Mouse (Mus musculus): ENCODE results near the gene Rad18. TPM values are rescaled to one million over a fixed set of nuclear protein-coding genes. Genes with fewer than 3 reads are reported as not detected.
A peak's percentile ranks its signal among the peaks of the same experiment; 100 is the strongest.

The Rad18 gene
- polyA plus RNA-seq, 1 experiment from 2014 or later = 14.4 TPM

- no peak overlapping the region for H3K9ac ChIP-seq (replicated peaks)
- no peak for ATAC-seq
- H3K36me3 ChIP-seq (replicated peaks; ENCODE audit: insufficient read depth, low read length) = no peaks in the 10 kb centered on the region
- TF ChIP-seq CTCF (IDR thresholded peaks at IDR 0.05; ENCODE audit: low read depth) (no peak), EP300 (IDR thresholded peaks at IDR 0.05; ENCODE audit: low read depth) (no peak)
- no peaks in the 10 kb centered on the region for H3K27me3 ChIP-seq (ENCODE audit: insufficient read depth, low read length)
- no peak for DNase-seq
- no peaks in the 10 kb centered on the region for H3K9me3 ChIP-seq (ENCODE audit: low read length)
- H3K4me1 ChIP-seq (ENCODE audit: insufficient read depth) = no peaks in the 10 kb centered on the region
- H3K27ac ChIP-seq (ENCODE audit: low read depth) = no peak overlapping the region
- 79% methylated on average over 7 of the region's 7 CpGs for WGBS (ENCODE audit: insufficient replicate concordance)
- H3K4me3 ChIP-seq (ENCODE audit: low read depth, low read length) = no peak overlapping the region
- no peak overlapping the region for H3K4me2 ChIP-seq (ENCODE audit: low read depth, low read length)
These were observed 101.5 kb downstream of the Rad18 start for GRCm38 (mm10) chr6:112594971-112595370.

- Histone ChIP-seq H3K27me3 (ENCODE audit: insufficient read depth, low read length) (no peaks in the 10 kb centered on the region), H3K4me2 (ENCODE audit: low read depth, low read length) (no peak overlapping the region), H3K4me1 (ENCODE audit: insufficient read depth) (no peaks in the 10 kb centered on the region), H3K4me3 (ENCODE audit: low read depth, low read length) (no peak overlapping the region), H3K36me3 (replicated peaks; ENCODE audit: insufficient read depth, low read length) (no peaks in the 10 kb centered on the region), H3K9me3 (ENCODE audit: low read length) (no peaks in the 10 kb centered on the region), H3K27ac (ENCODE audit: low read depth) (no peak overlapping the region), H3K9ac (replicated peaks) (no peak overlapping the region)
- ATAC-seq = no peak
- TF ChIP-seq EP300 (IDR thresholded peaks at IDR 0.05; ENCODE audit: low read depth) (no peak), CTCF (IDR thresholded peaks at IDR 0.05; ENCODE audit: low read depth) (no peak)
- no peak for DNase-seq
- 37% methylated on average over 1 of the region's 1 CpGs for WGBS (ENCODE audit: insufficient replicate concordance)
These were observed 108.6 kb downstream of the Rad18 start for GRCm38 (mm10) chr6:112587912-112588311.

- TF ChIP-seq CTCF (IDR thresholded peaks at IDR 0.05; ENCODE audit: low read depth) (no peak), EP300 (IDR thresholded peaks at IDR 0.05; ENCODE audit: low read depth) (no peak)
- H3K4me1 ChIP-seq (ENCODE audit: insufficient read depth) = no peaks in the 10 kb centered on the region
- H3K36me3 ChIP-seq (replicated peaks; ENCODE audit: insufficient read depth, low read length) = no peaks in the 10 kb centered on the region
- H3K4me3 ChIP-seq (ENCODE audit: low read depth, low read length) = no peak overlapping the region
- no peak overlapping the region for H3K27ac ChIP-seq (ENCODE audit: low read depth)
- WGBS (ENCODE audit: insufficient replicate concordance) = 39% methylated on average over 4 of the region's 4 CpGs
- H3K9ac ChIP-seq (replicated peaks) = no peak overlapping the region
- H3K4me2 ChIP-seq (ENCODE audit: low read depth, low read length) = no peak overlapping the region
- H3K27me3 ChIP-seq (ENCODE audit: insufficient read depth, low read length) = no peaks in the 10 kb centered on the region
- DNase-seq (no peak), ATAC-seq (no peak)
- no peaks in the 10 kb centered on the region for H3K9me3 ChIP-seq (ENCODE audit: low read length)
These were observed 109.5 kb downstream of the Rad18 start for GRCm38 (mm10) chr6:112586999-112587398.

- no peak overlapping the region for H3K27ac ChIP-seq (ENCODE audit: low read depth)
- H3K4me1 ChIP-seq (ENCODE audit: insufficient read depth) = no peaks in the 10 kb centered on the region
- TF ChIP-seq EP300 (IDR thresholded peaks at IDR 0.05; ENCODE audit: low read depth) = no peak
- TF ChIP-seq CTCF (IDR thresholded peaks at IDR 0.05; ENCODE audit: low read depth) = no peak
- H3K9ac ChIP-seq (replicated peaks) = no peak overlapping the region
- WGBS (ENCODE audit: insufficient replicate concordance) = 83% methylated on average over 5 of the region's 5 CpGs
- H3K27me3 ChIP-seq (ENCODE audit: insufficient read depth, low read length) = no peaks in the 10 kb centered on the region
- ATAC-seq (no peak), DNase-seq (no peak)
- no peaks in the 10 kb centered on the region for H3K9me3 ChIP-seq (ENCODE audit: low read length)
- H3K4me2 ChIP-seq (ENCODE audit: low read depth, low read length) = no peak overlapping the region
- H3K36me3 ChIP-seq (replicated peaks; ENCODE audit: insufficient read depth, low read length) = no peaks in the 10 kb centered on the region
- no peak overlapping the region for H3K4me3 ChIP-seq (ENCODE audit: low read depth, low read length)
These were observed 111.5 kb downstream of the Rad18 start for GRCm38 (mm10) chr6:112584961-112585360.

- no peak overlapping the region for H3K4me2 ChIP-seq (ENCODE audit: low read depth, low read length)
- 76% methylated on average over 4 of the region's 4 CpGs for WGBS (ENCODE audit: insufficient replicate concordance)
- no peak for ATAC-seq
These were observed 114.5 kb downstream of the Rad18 start for GRCm38 (mm10) chr6:112582022-112582421.

GRCm38 (mm10) chr6:112577198-112577597, 119.3 kb downstream of the Rad18 start:
- Histone ChIP-seq H3K9me3 (ENCODE audit: low read length) (no peaks in the 10 kb centered on the region), H3K4me3 (ENCODE audit: low read depth, low read length) (no peak overlapping the region), H3K27me3 (ENCODE audit: insufficient read depth, low read length) (no peaks in the 10 kb centered on the region), H3K27ac (ENCODE audit: low read depth) (no peak overlapping the region; the same call in 1 of the 2 replicates), H3K9ac (replicated peaks) (no peak overlapping the region), H3K4me2 (ENCODE audit: low read depth, low read length) (no peak overlapping the region), H3K4me1 (ENCODE audit: insufficient read depth) (peaks cover 2% of the 10 kb centered on the region; the same call in 1 of the 2 replicates), H3K36me3 (replicated peaks; ENCODE audit: insufficient read depth, low read length) (no peaks in the 10 kb centered on the region)
- DNase-seq (no peak), ATAC-seq (peak; percentile 47)
- TF ChIP-seq CTCF (IDR thresholded peaks at IDR 0.05; ENCODE audit: low read depth) (no peak), EP300 (IDR thresholded peaks at IDR 0.05; ENCODE audit: low read depth) (no peak)
- WGBS (ENCODE audit: insufficient replicate concordance) = 26% methylated on average over 5 of the region's 5 CpGs

More at GRCm38 (mm10) chr6:112582022-112582421, 114.5 kb downstream of the Rad18 start:
- Histone ChIP-seq H3K4me3 (ENCODE audit: low read depth, low read length) (no peak overlapping the region), H3K36me3 (replicated peaks; ENCODE audit: insufficient read depth, low read length) (no peaks in the 10 kb centered on the region), H3K9ac (replicated peaks) (no peak overlapping the region), H3K27ac (ENCODE audit: low read depth) (no peak overlapping the region), H3K4me1 (ENCODE audit: insufficient read depth) (no peaks in the 10 kb centered on the region), H3K9me3 (ENCODE audit: low read length) (no peaks in the 10 kb centered on the region), H3K27me3 (ENCODE audit: insufficient read depth, low read length) (no peaks in the 10 kb centered on the region)
- TF ChIP-seq EP300 (IDR thresholded peaks at IDR 0.05; ENCODE audit: low read depth) (no peak), CTCF (IDR thresholded peaks at IDR 0.05; ENCODE audit: low read depth) (no peak)
- DNase-seq = no peak

- no peak overlapping the region for H3K4me3 ChIP-seq (ENCODE audit: low read depth, low read length)
- 62% methylated on average over 3 of the region's 3 CpGs for WGBS (ENCODE audit: insufficient replicate concordance)
- H3K9ac ChIP-seq (replicated peaks) = no peak overlapping the region
- H3K27ac ChIP-seq (ENCODE audit: low read depth) = no peak overlapping the region
- TF ChIP-seq EP300 (IDR thresholded peaks at IDR 0.05; ENCODE audit: low read depth) (no peak), CTCF (IDR thresholded peaks at IDR 0.05; ENCODE audit: low read depth) (no peak)
- DNase-seq = no peak
- H3K4me2 ChIP-seq (ENCODE audit: low read depth, low read length) = no peak overlapping the region
- H3K27me3 ChIP-seq (ENCODE audit: insufficient read depth, low read length) = no peaks in the 10 kb centered on the region
- no peak for ATAC-seq
- H3K4me1 ChIP-seq (ENCODE audit: insufficient read depth) = peaks cover 2% of the 10 kb centered on the region; the same call in 1 of the 2 replicates
- H3K36me3 ChIP-seq (replicated peaks; ENCODE audit: insufficient read depth, low read length) = no peaks in the 10 kb centered on the region
- H3K9me3 ChIP-seq (ENCODE audit: low read length) = no peaks in the 10 kb centered on the region
These were observed 121.9 kb downstream of the Rad18 start for GRCm38 (mm10) chr6:112574558-112574957.
